ENCODE assay signal across 8 mouse cellular contexts in genomic region chr4:70535711-70536311, GRCm38 (mm10). TPM values are rescaled to one million over a fixed set of nuclear protein-coding genes. Genes with fewer than 3 reads are reported as not detected.
A peak's percentile ranks its signal among the peaks of the same experiment; 100 is the strongest.
DNase-seq lines count a peak whose midpoint lies in the region; ATAC-seq and TF ChIP-seq lines count a peak whose summit lies in the region.

No protein-coding gene starts in this region.

- peak overlapping the region; percentile 99 for H3K4me3 ChIP-seq in cortical plate, adult 2 months (ENCODE audit: insufficient read depth, low read length)
- peak overlapping the region; percentile 79 for H3K4me3 ChIP-seq in intestine, embryonic 14.5 days (ENCODE audit: low read depth, low read length)
- H3K4me3 ChIP-seq in liver, embryonic 13.5 days (replicated peaks): peak overlapping the region; percentile 89
- peak overlapping the region; percentile 93 for H3K4me3 ChIP-seq in midbrain, postnatal 0 days (ENCODE audit: low read depth, low read length)

- H3K4me1 ChIP-seq in cortical plate, adult 2 months (ENCODE audit: control insufficient read depth, insufficient read depth, low read length): peaks cover 6% of the 10 kb centered on the region; the same call in 1 of the 2 replicates
- peaks cover 11% of the 10 kb centered on the region; the same call in 1 of the 2 replicates for H3K4me1 ChIP-seq in intestine, embryonic 14.5 days (replicated peaks; ENCODE audit: control insufficient read depth, insufficient read depth, low read length)
- peaks cover 42% of the 10 kb centered on the region for H3K4me1 ChIP-seq in liver, embryonic 13.5 days (replicated peaks)
- H3K4me1 ChIP-seq in midbrain, postnatal 0 days (ENCODE audit: insufficient read depth, low read length): peaks cover 10% of the 10 kb centered on the region; the same call in 1 of the 2 replicates

- DNase-seq in spleen, postnatal 4 days (ENCODE audit: low spot score in 2 of 2): peak; percentile 24 to 64
- DNase-seq in spleen, adult 12 weeks (ENCODE audit: low spot score): no peak
- DNase-seq in intestine, embryonic 14.5 days (ENCODE audit: low spot score): no peak
- DNase-seq in liver, embryonic 13.5 days: no peak
- peak; percentile 51 for DNase-seq in midbrain, postnatal 0 days (ENCODE audit: low spot score)

- no peaks in the 10 kb centered on the region for H3K27me3 ChIP-seq in intestine, embryonic 14.5 days (replicated peaks; ENCODE audit: control insufficient read depth, insufficient read depth, low read length)
- no peaks in the 10 kb centered on the region for H3K27me3 ChIP-seq in liver, embryonic 13.5 days
- no peaks in the 10 kb centered on the region for H3K27me3 ChIP-seq in midbrain, postnatal 0 days (ENCODE audit: insufficient read depth, low read length)

- peak overlapping the region; percentile 97 for H3K9ac ChIP-seq in intestine, embryonic 14.5 days (ENCODE audit: low read length)
- peak overlapping the region; percentile 88 for H3K9ac ChIP-seq in liver, embryonic 13.5 days
- H3K9ac ChIP-seq in midbrain, postnatal 0 days (replicated peaks; ENCODE audit: low read length, poor library complexity, severe bottlenecking): peak overlapping the region; percentile 92

- WGBS in intestine, embryonic 14.5 days: 7% methylated on average over 7 of the region's 7 CpGs
- 38% methylated on average over 7 of the region's 7 CpGs for WGBS in liver, embryonic 13.5 days (ENCODE audit: insufficient replicate concordance)
- WGBS in midbrain, postnatal 0 days: 10% methylated on average over 7 of the region's 7 CpGs

- TF ChIP-seq POLR2A in cortical plate, adult 2 months (IDR thresholded peaks at IDR 0.05; ENCODE audit: extremely low read depth, insufficient read depth, low read length): no peak

- no peak for TF ChIP-seq CTCF in cortical plate, adult 2 months (IDR thresholded peaks at IDR 0.05; ENCODE audit: extremely low read depth, insufficient read depth, low read length)
- TF ChIP-seq CTCF in midbrain, postnatal 0 days (IDR thresholded peaks at IDR 0.05): no peak

- no peaks in the 10 kb centered on the region for H3K36me3 ChIP-seq in intestine, embryonic 14.5 days (ENCODE audit: control insufficient read depth, insufficient read depth, low read length)
- H3K36me3 ChIP-seq in liver, embryonic 13.5 days: no peaks in the 10 kb centered on the region
- no peaks in the 10 kb centered on the region for H3K36me3 ChIP-seq in midbrain, postnatal 0 days (ENCODE audit: insufficient read depth, low read length)

- H3K4me2 ChIP-seq in intestine, embryonic 14.5 days (ENCODE audit: low read length): peak overlapping the region; percentile 89
- peak overlapping the region; percentile 98 for H3K4me2 ChIP-seq in liver, embryonic 13.5 days
- H3K4me2 ChIP-seq in midbrain, postnatal 0 days (ENCODE audit: low read depth, low read length, poor library complexity, severe bottlenecking): peak overlapping the region; percentile 63

- H3K9me3 ChIP-seq in intestine, embryonic 14.5 days (ENCODE audit: control insufficient read depth, low read length): no peaks in the 10 kb centered on the region
- no peaks in the 10 kb centered on the region for H3K9me3 ChIP-seq in liver, embryonic 13.5 days (replicated peaks)
- H3K9me3 ChIP-seq in midbrain, postnatal 0 days (ENCODE audit: low read length): no peaks in the 10 kb centered on the region

- peak; percentile 45 for ATAC-seq in granulocyte monocyte progenitor cell, adult 5-6 weeks (replicated peaks; ENCODE audit: poor library complexity, severe bottlenecking)
- ATAC-seq in intestine, embryonic 14.5 days (replicated peaks; ENCODE audit: low FRiP score, low TSS enrichment, low read depth): 0 out of 2 replicates have a peak, but pooled peaks have one; percentile 6
- ATAC-seq in liver, embryonic 13.5 days (ENCODE audit: low read depth): no peak
- ATAC-seq in midbrain, postnatal 0 days (ENCODE audit: low FRiP score): peak; percentile 8; the same call in 1 of the 2 replicates
- no peak for ATAC-seq in activated CD4-positive, CD25-positive, alpha-beta regulatory T cell, adult 4 months

- H3K27ac ChIP-seq in cortical plate, adult 2 months (ENCODE audit: insufficient read depth, low read length): peak overlapping the region; percentile 94; the same call in 1 of the 2 replicates
- peak overlapping the region; percentile 95 for H3K27ac ChIP-seq in intestine, embryonic 14.5 days (ENCODE audit: low read depth)
- peak overlapping the region; percentile 74 for H3K27ac ChIP-seq in liver, embryonic 13.5 days
- H3K27ac ChIP-seq in midbrain, postnatal 0 days (ENCODE audit: low read depth, low read length): peak overlapping the region; percentile 99

RNA-seq across cellular contexts. Expression of gene Megf9, which starts 1.0 kb away (rescaled TPM):
- 36.7 and 38.2 TPM in 2 replicates for polyA plus RNA-seq in cortical plate, adult 2 months (2012; rRNA removed)
- 9.6 and 14.1 TPM in 2 replicates for total RNA-seq in granulocyte monocyte progenitor cell, adult 5-6 weeks (2014; fragmentation: Nextera tagmentation)
- 11.6 and 12.5 TPM in 2 replicates for total RNA-seq in granulocyte monocyte progenitor cell, adult 5-6 weeks (2017)
- polyA plus RNA-seq in intestine, embryonic 14.5 days (2014; fragmentation: Nextera tagmentation; extraction: Ambion mirVana): 8.0 and 8.6 TPM in 2 replicates
- 2.8 and 3.0 TPM in 2 replicates for polyA plus RNA-seq in liver, embryonic 13.5 days (2015; fragmentation: Nextera tagmentation; extraction: Ambion mirVana)
- total RNA-seq in midbrain, postnatal 0 days (2014; rRNA removed): 66.3 and 84.6 TPM in 2 replicates
- polyA plus RNA-seq in midbrain, postnatal 0 days (2015; fragmentation: Nextera tagmentation; extraction: Ambion mirVana): 26.0 and 30.1 TPM in 2 replicates
- polyA plus RNA-seq in activated CD4-positive, CD25-positive, alpha-beta regulatory T cell, adult 4 months (2017; shearing (Covaris generic)): under 1 TPM; 0.66 to 0.81 TPM

Comparison
In these comparisons a context has a peak if more than half of its experiments do, and no peak if none do; other contexts are left out.
1. DNase-seq: peak in spleen, postnatal 4 days (2 of 2) and midbrain, postnatal 0 days (single experiment); none in spleen, adult 12 weeks (single experiment), intestine, embryonic 14.5 days (single experiment) and liver, embryonic 13.5 days (single experiment).
2. ATAC-seq: peak in granulocyte monocyte progenitor cell, adult 5-6 weeks (single experiment), intestine, embryonic 14.5 days (single experiment) and midbrain, postnatal 0 days (single experiment); none in liver, embryonic 13.5 days (single experiment) and activated CD4-positive, CD25-positive, alpha-beta regulatory T cell, adult 4 months (single experiment).
3. Peak in every context shown above with its lines, with median percentiles within 50 percentile points of each other: H3K27ac ChIP-seq, H3K4me3 ChIP-seq, H3K4me2 ChIP-seq and H3K9ac ChIP-seq.